Mouse (Mus musculus): Measurements from ENCODE around the gene Ifnz. TPM values are rescaled to one million over a fixed set of nuclear protein-coding genes. Genes with fewer than 3 reads are reported as not detected.
"Not testable (repeated sequence)": the region's sequence is repeated elsewhere in the genome, so short reads cannot be mapped to it uniquely, and the experiment has no call there.

Ifnz gene
- not detected for total RNA-seq (2018; cell fraction: chromatin; rRNA removed)
- total RNA-seq (2018; cell fraction: cytosol; rRNA removed) = under 1 TPM in 2 of 26 experiments, not detected in 24; 0.05 to 0.09 TPM
- total RNA-seq (2018; cell fraction: nucleus; rRNA removed) = under 1 TPM in 2 of 26 experiments, not detected in 24; 0.44 to 0.48 TPM
- polyA plus RNA-seq (2018) = not detected in 3 replicates

DNA sequence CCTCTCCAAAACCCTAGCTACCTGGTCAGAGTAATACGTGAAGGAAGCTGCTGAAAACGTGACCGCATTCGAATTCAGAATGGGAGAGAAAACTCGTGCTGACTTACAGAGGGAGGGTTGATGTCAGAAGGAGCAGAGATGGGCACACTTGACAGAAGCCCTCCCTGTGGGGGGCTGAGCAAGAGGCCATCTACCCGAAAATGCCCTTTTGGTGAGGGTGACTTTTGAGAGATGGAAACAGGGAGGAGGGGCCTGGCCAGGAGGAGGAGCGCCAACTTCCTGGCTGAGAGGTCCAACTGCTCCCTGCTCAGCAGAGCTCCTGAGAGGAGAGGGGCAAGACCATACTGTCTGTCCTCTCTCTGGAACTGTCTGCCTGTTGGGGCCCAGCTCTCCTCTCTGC, at the start of gene Ifnz:
Gene Ifnz, plus strand, starts transcription at position 301 of the 400 bp plus-strand sequence.
- H3K4me3 ChIP-seq (ENCODE audit: inconsistent target) = peak within 1 kb of the TSS; percentile 12; the same call in 1 of the 2 replicates
- no CpG with 5 or more reads among the region's 7 CpGs for WGBS (ENCODE audit: missing documents)
- H3K36me3 ChIP-seq (ENCODE audit: inconsistent target); H3K79me2 ChIP-seq (ENCODE audit: inconsistent target): not testable (repeated sequence)
- 0 out of 2 replicates have a peak within 1 kb of the TSS, but pooled peaks have one; percentile 33 for H3K27ac ChIP-seq

DNA sequence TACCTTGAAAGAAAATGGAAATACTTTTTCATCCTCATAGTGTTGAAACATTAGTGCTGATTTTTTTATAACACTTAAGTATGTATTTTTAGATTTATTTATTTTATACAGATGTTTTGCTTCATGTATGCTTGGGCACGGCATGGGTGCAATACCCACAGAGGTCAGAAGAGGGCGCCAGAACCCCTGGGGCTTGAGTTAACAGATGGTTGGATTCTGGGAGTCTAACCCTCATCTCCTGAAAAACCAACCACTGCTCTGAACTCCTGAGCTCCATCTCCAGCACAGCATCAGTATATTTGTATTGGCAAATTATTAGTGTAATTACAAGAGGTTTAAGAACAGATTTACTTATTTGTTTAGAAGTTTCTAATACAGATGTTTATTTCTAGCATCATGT, 43.5 kb upstream of the Ifnz start:
- no peak overlapping the region for H3K27ac ChIP-seq
- H3K36me3 ChIP-seq (ENCODE audit: inconsistent target) = no peaks in the 10 kb centered on the region
- H3K79me2 ChIP-seq (ENCODE audit: inconsistent target) = no peaks in the 10 kb centered on the region
- H3K4me3 ChIP-seq (ENCODE audit: inconsistent target) = no peak overlapping the region
- 0% methylated on average over 2 of the region's 2 CpGs for WGBS (ENCODE audit: missing documents)

DNA sequence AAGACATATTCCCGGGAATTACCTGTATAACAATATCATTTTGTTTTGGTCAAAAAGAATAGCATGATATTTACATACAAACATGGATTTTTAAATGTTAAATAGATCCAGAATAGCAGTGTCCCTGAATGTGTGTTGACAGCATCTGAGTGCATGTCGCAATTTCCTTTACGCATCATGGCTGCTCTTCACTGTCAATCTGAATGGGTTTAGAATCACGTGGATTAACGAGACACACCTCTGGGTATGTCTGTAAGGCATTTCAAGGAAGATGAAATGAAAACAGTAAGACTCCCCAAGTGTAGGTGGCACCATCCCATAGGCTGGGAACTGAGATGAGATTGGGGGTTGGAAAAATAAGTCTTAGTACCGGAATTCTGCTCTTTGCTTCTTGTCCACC, 42.9 kb upstream of the Ifnz start:
- no peak overlapping the region for H3K4me3 ChIP-seq (ENCODE audit: inconsistent target)

DNA sequence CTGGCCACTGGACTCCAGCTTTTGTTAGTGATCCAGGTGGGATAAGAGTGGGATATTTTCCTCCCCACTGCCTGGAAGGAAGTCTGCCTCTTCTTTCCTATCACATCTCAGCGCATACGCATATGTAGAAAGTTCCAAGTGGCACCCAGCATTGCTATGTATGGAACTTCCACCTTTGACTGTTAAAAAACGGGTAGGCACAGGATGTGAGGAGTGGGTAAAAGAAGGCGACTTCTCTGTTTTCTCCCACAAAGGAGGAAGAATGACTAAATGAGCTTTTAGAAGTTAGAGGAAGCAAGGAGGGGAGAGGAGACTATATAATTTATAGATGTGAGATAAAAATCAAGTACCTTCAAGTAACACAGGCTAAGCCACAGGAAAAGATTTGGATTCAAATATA, 40.5 kb upstream of the Ifnz start:
- no peak overlapping the region for H3K4me3 ChIP-seq (ENCODE audit: inconsistent target)
- no peak overlapping the region for H3K27ac ChIP-seq
- WGBS (ENCODE audit: missing documents) = 8% methylated on average over 4 of the region's 4 CpGs
- no peaks in the 10 kb centered on the region for H3K36me3 ChIP-seq (ENCODE audit: inconsistent target)
- no peaks in the 10 kb centered on the region for H3K79me2 ChIP-seq (ENCODE audit: inconsistent target)

More for the DNA sequence above, 42.9 kb upstream of the Ifnz start:
- WGBS (ENCODE audit: missing documents) = 49% methylated on average over 6 of the region's 6 CpGs
- Histone ChIP-seq H3K36me3 (ENCODE audit: inconsistent target) (no peaks in the 10 kb centered on the region), H3K79me2 (ENCODE audit: inconsistent target) (no peaks in the 10 kb centered on the region), H3K27ac (no peak overlapping the region)

DNA sequence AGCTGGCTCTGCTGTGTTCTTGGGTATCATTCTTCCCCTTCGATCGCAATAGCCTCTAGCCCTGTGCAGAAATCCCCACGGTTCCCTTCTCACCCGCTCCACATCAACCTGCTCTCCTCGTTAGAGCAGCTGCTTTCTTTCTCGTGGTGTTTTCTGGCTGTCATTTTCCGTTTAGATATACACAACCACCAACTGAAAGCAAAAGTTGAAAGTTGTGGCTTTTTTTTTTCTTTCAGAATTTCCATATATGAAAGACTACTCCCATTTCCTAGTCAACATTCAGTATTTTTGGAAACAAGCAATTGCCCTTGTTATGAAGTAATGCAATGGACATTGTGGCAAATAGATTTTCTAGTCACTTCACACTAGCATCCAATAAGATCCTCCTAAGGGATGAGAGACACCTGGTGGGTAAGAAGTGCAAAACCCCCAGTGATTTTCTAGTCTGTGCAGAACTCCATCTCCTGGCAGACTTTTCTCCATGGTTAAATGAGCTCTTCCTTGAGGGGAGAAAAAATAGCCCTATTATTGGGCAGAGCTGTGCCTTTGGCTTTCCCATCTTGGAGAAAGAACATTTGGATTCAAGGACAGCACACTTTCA, 39.1 kb upstream of the Ifnz start:
- 23% methylated on average over 7 of the region's 7 CpGs for WGBS (ENCODE audit: missing documents)
- Histone ChIP-seq H3K36me3 (ENCODE audit: inconsistent target) (no peaks in the 10 kb centered on the region), H3K4me3 (ENCODE audit: inconsistent target) (no peak overlapping the region), H3K79me2 (ENCODE audit: inconsistent target) (no peaks in the 10 kb centered on the region), H3K27ac (no peak overlapping the region)

DNA sequence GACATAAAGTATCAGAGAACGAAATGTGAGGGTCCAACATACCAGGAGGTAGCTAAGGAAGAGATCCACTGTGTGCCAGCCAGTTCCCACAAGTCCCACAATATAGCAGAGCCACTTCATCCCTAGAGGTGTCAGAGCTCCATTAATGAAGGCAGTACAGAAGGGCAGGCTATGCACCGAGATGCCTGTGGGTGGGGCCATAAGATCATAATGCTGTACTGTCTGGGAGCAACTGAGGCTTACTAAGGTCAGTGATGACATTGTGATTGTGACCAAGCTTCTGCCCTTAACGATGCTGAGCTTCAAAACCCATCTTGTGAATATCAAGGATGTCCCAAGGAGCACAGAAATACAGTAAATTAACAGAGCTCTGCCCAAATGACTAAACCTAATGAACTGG, 37.7 kb upstream of the Ifnz start:
- 86% methylated on average over 3 of the region's 3 CpGs for WGBS (ENCODE audit: missing documents)
- Histone ChIP-seq H3K79me2 (ENCODE audit: inconsistent target) (no peaks in the 10 kb centered on the region), H3K4me3 (ENCODE audit: inconsistent target) (no peak overlapping the region), H3K27ac (no peak overlapping the region), H3K36me3 (ENCODE audit: inconsistent target) (no peaks in the 10 kb centered on the region)

DNA sequence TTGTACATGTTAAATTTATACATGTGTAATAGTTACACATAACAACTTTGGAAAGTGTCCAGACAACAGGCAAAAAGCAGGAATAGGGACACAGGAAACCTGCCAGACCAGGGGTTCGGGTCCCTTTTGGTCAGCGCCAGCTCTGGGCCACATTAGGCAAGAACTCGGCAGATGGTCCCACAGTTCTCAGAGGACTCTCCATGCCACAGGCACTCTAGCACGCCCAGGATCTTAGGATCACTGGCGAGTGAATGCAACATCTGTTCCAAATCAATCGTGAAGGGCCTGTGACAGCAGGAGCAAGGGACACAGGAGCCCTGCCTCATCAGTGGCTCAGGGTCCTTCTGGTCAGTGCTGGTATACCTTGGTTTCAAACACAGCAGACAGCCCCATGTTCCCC, 32.0 kb upstream of the Ifnz start:
- WGBS (ENCODE audit: missing documents) = 98% methylated on average over 6 of the region's 6 CpGs
- Histone ChIP-seq H3K27ac (no peak overlapping the region), H3K4me3 (ENCODE audit: inconsistent target) (no peak overlapping the region), H3K36me3 (ENCODE audit: inconsistent target) (no peaks in the 10 kb centered on the region), H3K79me2 (ENCODE audit: inconsistent target) (no peaks in the 10 kb centered on the region)

DNA sequence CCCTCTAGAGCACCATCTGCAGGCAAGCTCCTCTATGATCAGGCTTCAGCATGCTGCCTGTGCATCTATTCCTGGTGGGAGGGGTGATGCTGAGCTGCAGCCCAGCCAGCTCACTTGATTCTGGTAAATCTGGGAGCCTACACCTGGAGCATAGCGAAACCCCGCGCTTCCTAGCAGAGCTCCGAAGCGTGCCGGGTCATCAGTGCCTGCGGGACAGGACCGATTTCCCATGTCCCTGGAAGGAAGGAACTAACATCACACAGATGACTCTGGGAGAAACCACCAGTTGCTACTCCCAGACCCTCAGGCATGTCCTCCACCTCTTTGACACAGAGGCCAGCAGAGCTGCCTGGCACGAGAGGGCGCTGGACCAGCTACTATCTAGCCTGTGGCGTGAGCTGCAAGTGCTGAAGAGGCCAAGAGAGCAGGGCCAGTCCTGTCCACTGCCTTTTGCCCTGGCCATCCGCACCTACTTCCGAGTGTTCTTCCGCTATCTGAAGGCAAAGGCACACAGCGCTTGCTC, 27.1 kb upstream of the Ifnz start, which contains the start of gene Gm13271:
Gene Gm13271, plus strand, starts transcription at position 51 of the 523 bp plus-strand sequence.
- WGBS (ENCODE audit: missing documents) = 100% methylated on average over 12 of the region's 15 CpGs
- not testable (repeated sequence) for H3K4me3 ChIP-seq (ENCODE audit: inconsistent target); H3K27ac ChIP-seq; H3K79me2 ChIP-seq (ENCODE audit: inconsistent target); H3K36me3 ChIP-seq (ENCODE audit: inconsistent target)

DNA sequence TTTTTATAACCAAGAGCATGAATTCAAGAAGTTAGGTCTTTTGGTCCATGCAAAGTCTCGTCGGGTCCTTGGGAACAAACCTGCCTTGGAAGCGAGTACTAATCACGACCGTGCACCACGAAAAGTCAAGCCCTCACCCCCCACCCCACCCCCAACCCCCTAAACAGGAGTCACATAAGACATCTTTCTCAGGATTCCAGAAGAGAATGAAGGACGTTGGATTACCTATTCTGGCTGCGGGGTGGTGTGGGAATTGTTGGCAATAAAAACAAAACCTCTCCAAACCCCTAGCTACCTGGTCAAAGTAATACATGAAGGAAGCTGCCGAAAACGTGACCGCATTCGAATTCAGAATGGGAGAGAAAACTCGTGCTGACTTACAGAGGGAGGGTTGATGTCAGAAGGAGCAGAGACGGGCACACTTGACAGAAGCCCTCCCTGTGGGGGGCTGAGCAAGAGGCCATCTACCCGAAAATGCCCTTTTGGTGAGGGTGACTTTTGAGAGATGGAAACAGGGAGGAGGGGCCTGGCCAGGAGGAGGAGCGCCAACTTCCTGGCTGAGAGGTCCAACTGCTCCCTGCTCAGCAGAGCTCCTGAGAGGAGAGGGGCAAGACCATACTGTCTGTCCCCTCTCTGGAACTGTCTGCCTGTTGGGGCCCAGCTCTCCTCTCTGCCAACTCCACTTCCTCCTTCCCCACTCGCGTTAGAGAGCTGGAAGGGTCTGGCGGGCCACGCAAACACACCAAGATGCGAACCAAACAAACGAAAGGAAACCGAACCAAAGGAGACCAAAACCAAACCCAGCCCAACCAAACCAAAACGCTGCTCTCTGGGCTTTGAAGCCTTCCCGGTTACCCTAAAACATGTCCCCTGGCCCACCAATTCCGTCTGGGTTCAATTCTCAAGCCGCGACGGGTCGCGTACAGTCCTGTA, 25.1 kb upstream of the Ifnz start:
- WGBS (ENCODE audit: missing documents) = 10% methylated on average over 19 of the region's 31 CpGs
- not testable (repeated sequence) for H3K79me2 ChIP-seq (ENCODE audit: inconsistent target); H3K36me3 ChIP-seq (ENCODE audit: inconsistent target)
- H3K4me3 ChIP-seq (ENCODE audit: inconsistent target) = peak overlapping the region; percentile 61
- H3K27ac ChIP-seq = peak overlapping the region; percentile 78

DNA sequence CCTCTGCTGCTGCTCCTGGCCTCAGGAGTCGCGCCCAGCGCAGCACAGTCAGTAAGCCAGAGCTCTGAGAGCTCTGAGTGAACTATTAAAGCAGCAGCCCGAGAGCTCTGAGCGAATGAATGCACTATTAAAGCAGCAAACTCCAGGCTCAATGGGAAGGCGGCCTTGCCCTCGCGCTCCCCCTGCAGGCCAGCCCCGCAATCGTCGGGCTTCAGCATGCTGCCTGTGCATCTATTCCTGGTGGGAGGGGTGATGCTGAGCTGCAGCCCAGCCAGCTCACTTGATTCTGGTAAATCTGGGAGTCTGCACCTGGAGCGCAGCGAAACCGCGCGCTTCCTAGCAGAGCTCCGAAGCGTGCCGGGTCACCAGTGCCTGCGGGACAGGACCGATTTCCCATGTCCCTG, 24.3 kb upstream of the Ifnz start:
- not testable (repeated sequence) for H3K27ac ChIP-seq; H3K4me3 ChIP-seq (ENCODE audit: inconsistent target); H3K36me3 ChIP-seq (ENCODE audit: inconsistent target); H3K79me2 ChIP-seq (ENCODE audit: inconsistent target)
- 0% methylated on average over 7 of the region's 21 CpGs for WGBS (ENCODE audit: missing documents)

DNA sequence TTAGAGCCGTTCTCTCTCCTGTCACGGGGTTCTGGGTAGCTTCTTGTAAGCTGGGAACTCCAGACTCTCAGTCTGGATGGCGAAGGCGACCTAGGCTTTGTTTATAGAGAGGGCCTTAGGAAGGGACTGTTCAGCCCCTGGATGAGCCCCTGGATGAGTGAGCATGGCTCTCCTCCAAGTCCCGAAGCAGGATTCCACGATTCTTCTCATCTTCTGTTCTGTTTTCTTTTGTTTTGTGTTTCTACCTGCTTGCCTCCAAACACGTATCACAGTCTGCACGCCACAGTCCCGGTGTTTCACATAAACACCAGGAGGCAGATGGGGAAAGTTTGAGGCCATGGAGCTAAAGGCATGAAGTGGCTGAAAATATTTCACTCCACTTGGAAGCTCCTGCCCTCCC, 23.2 kb upstream of the Ifnz start:
- 96% methylated on average over 4 of the region's 9 CpGs for WGBS (ENCODE audit: missing documents)
- not testable (repeated sequence) for H3K4me3 ChIP-seq (ENCODE audit: inconsistent target); H3K36me3 ChIP-seq (ENCODE audit: inconsistent target); H3K79me2 ChIP-seq (ENCODE audit: inconsistent target); H3K27ac ChIP-seq

DNA sequence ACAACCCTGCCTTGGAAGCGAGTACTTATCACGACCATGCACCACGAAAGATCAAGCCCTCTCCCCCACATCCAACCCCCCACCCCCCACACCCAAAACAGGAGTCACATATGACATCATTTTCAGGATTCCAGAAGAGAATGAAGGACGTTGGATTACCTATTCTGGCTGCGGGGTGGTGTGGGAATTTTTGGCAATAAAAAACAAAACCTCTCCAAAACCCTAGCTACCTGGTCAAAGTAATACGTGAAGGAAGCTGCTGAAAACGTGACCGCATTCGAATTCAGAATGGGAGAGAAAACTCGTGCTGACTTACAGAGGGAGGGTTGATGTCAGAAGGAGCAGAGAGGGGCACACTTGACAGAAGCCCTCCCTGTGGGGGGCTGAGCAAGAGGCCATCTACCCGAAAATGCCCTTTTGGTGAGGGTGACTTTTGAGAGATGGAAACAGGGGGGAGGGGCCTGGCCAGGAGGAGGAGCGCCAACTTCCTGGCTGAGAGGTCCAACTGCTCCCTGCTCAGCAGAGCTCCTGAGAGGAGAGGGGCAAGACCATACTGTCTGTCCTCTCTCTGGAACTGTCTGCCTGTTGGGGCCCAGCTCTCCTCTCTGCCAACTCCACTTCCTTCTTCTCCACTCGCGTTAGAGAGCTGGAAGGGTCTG, 22.2 kb upstream of the Ifnz start, which contains the start of gene Gm13283:
Gene Gm13283, plus strand, starts transcription at position 510 of the 659 bp plus-strand sequence.
- WGBS (ENCODE audit: missing documents) = 40% methylated on average over 1 of the region's 14 CpGs
- H3K36me3 ChIP-seq (ENCODE audit: inconsistent target); H3K4me3 ChIP-seq (ENCODE audit: inconsistent target); H3K79me2 ChIP-seq (ENCODE audit: inconsistent target); H3K27ac ChIP-seq: not testable (repeated sequence)

DNA sequence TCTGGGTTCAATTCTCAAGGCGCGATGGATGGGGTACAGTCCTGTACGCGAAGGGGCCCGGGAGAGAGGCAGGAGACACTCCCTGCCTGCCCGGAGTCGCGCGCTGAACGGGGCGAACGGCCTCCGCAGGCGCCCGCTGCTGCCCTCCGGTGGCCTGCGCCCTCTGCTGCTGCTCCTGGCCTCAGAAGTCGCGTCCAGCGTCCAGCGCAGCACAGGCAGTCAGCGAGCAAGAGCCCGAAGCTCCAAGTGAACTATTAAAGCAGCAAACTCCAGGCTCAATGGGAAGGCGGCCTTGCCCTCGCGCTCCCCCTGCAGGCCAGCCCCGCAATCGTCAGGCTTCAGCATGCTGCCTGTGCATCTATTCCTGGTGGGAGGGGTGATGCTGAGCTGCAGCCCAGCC, 21.5 kb upstream of the Ifnz start:
- not testable (repeated sequence) for H3K4me3 ChIP-seq (ENCODE audit: inconsistent target); H3K79me2 ChIP-seq (ENCODE audit: inconsistent target); H3K36me3 ChIP-seq (ENCODE audit: inconsistent target); H3K27ac ChIP-seq
- WGBS (ENCODE audit: missing documents) = 0% methylated on average over 2 of the region's 28 CpGs

DNA sequence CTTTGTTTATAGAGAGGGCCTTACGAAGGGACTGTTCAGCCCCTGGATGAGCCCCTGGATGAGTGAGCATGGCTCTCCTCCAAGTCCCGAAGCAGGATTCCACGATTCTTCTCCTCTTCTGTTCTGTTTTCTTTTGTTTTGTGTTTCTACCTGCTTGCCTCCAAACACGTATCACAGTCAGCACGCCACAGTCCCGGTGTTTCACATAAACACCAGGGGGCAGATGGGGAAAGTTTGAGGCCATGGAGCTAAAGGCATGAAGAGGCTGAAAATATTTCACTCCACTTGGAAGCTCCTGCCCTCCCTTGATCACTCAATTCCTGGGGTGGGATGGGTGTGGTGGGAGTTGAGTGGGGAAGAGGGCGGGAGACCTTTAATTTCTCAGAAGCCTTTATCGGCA, 20.2 kb upstream of the Ifnz start:
- not testable (repeated sequence) for H3K36me3 ChIP-seq (ENCODE audit: inconsistent target); H3K27ac ChIP-seq; H3K79me2 ChIP-seq (ENCODE audit: inconsistent target); H3K4me3 ChIP-seq (ENCODE audit: inconsistent target)
- 81% methylated on average over 3 of the region's 8 CpGs for WGBS (ENCODE audit: missing documents)

Data from macrophage (primary cell).